8 mouse cellular contexts compared by ENCODE assay signal in the genomic region with DNA sequence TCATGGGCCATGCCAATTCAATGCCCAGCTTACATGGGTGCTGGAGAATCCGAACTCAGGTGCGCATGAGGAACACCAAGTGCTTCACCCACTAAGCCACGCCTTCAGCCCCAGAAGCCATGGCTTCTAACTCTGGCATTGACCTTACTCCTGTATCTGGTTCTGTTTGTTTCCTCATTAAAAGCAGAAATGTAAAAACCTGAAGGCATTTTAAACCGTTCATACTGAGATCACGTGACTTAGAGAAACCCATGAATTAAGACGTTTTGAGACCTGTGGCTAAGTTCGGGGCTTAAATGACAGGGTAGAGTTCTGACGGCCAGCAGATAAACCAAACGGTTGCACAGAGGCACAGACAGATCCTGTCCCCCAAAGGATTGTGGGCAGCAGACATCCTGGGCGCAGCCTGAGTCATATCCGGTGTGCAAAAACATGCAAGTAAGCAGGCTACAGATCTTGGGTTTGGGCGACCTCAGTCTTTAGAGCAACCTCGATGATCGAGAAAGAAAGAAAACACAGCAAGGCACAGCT. TPM values are rescaled to one million over a fixed set of nuclear protein-coding genes. Genes with fewer than 3 reads are reported as not detected.
DNase-seq lines count a peak whose midpoint lies in the region; ATAC-seq lines count a peak whose summit lies in the region.

No protein-coding gene starts in this region.

- no peaks in the 10 kb centered on the region for H3K27me3 ChIP-seq in embryonic facial prominence, embryonic 15.5 days
- H3K27me3 ChIP-seq in hindbrain, embryonic 14.5 days (ENCODE audit: control insufficient read depth, insufficient read depth, low read length) = no peaks in the 10 kb centered on the region
- H3K27me3 ChIP-seq in liver, embryonic 15.5 days = no peaks in the 10 kb centered on the region

- H3K9me3 ChIP-seq in embryonic facial prominence, embryonic 15.5 days (replicated peaks) = no peaks in the 10 kb centered on the region
- no peaks in the 10 kb centered on the region for H3K9me3 ChIP-seq in hindbrain, embryonic 14.5 days (ENCODE audit: control insufficient read depth, low read length)
- no peaks in the 10 kb centered on the region for H3K9me3 ChIP-seq in liver, embryonic 15.5 days (replicated peaks)

- 41% methylated on average over 14 of the region's 14 CpGs for WGBS in embryonic facial prominence, embryonic 15.5 days
- 75% methylated on average over 14 of the region's 14 CpGs for WGBS in hindbrain, embryonic 14.5 days
- 24% methylated on average over 14 of the region's 14 CpGs for WGBS in liver, embryonic 15.5 days (ENCODE audit: insufficient replicate concordance)

- no peaks in the 10 kb centered on the region for H3K36me3 ChIP-seq in embryonic facial prominence, embryonic 15.5 days
- H3K36me3 ChIP-seq in hindbrain, embryonic 14.5 days (replicated peaks; ENCODE audit: control insufficient read depth, insufficient read depth) = no peaks in the 10 kb centered on the region
- no peaks in the 10 kb centered on the region for H3K36me3 ChIP-seq in liver, embryonic 15.5 days (replicated peaks)

- no peak overlapping the region for H3K9ac ChIP-seq in embryonic facial prominence, embryonic 15.5 days
- H3K9ac ChIP-seq in hindbrain, embryonic 14.5 days = no peak overlapping the region; the same call in 1 of the 2 replicates
- no peak overlapping the region for H3K9ac ChIP-seq in liver, embryonic 15.5 days

- intact Hi-C loops in left cerebral cortex, postnatal 10 days (cut with DNase I) = loop anchor here (1.0 to 10.0 kb wide), 4 partner anchors 190 to 618 kb away; no protein-coding TSS in a partner anchor

- ATAC-seq in embryonic facial prominence, embryonic 15.5 days (ENCODE audit: insufficient number of reproducible peaks, low FRiP score, low TSS enrichment, low read depth) = peak; percentile 66
- ATAC-seq in hindbrain, embryonic 14.5 days (ENCODE audit: low FRiP score) = no peak
- peak; percentile 70 for ATAC-seq in liver, embryonic 15.5 days (ENCODE audit: insufficient read depth)
- ATAC-seq in neutrophil, adult 5-6 weeks (ENCODE audit: extremely low read depth, insufficient number of reproducible peaks, low FRiP score, poor library complexity, severe bottlenecking) = peak; percentile 76

- H3K4me1 ChIP-seq in embryonic facial prominence, embryonic 15.5 days = peaks cover 7% of the 10 kb centered on the region
- H3K4me1 ChIP-seq in hindbrain, embryonic 14.5 days (replicated peaks; ENCODE audit: control insufficient read depth, insufficient read depth, low read length) = no peaks in the 10 kb centered on the region
- H3K4me1 ChIP-seq in liver, embryonic 15.5 days (replicated peaks) = peaks cover 13% of the 10 kb centered on the region

- peak; percentile 77 for DNase-seq in 3134 (ENCODE audit: extremely low read depth, insufficient read length, low spot score)
- peak; percentile 91 for DNase-seq in CD4-positive, CD25-positive, alpha-beta regulatory T cell, adult 2 months (ENCODE audit: low read depth, low spot score)
- DNase-seq in hindbrain, embryonic 14.5 days (ENCODE audit: low spot score) = no peak
- no peak for DNase-seq in cerebellum, adult 18-20 months
- DNase-seq in left cerebral cortex, postnatal 10 days (ENCODE audit: extremely low spot score in 1 of 2, low spot score in 2 of 2) = no peak

- peak overlapping the region; percentile 49 for H3K4me2 ChIP-seq in embryonic facial prominence, embryonic 15.5 days (replicated peaks)
- H3K4me2 ChIP-seq in hindbrain, embryonic 14.5 days (replicated peaks) = peak overlapping the region; percentile 37
- peak overlapping the region; percentile 65 for H3K4me2 ChIP-seq in liver, embryonic 15.5 days

- peak overlapping the region; percentile 75 for H3K27ac ChIP-seq in embryonic facial prominence, embryonic 15.5 days (replicated peaks)
- no peak overlapping the region for H3K27ac ChIP-seq in hindbrain, embryonic 14.5 days
- H3K27ac ChIP-seq in liver, embryonic 15.5 days (replicated peaks) = 0 out of 2 replicates have a peak overlapping the region, but pooled peaks have one; percentile 33

- peak overlapping the region; percentile 32 for H3K4me3 ChIP-seq in embryonic facial prominence, embryonic 15.5 days (replicated peaks)
- H3K4me3 ChIP-seq in hindbrain, embryonic 14.5 days (replicated peaks; ENCODE audit: low read length) = no peak overlapping the region
- peak overlapping the region; percentile 34 for H3K4me3 ChIP-seq in liver, embryonic 15.5 days (replicated peaks)

RNA-seq across cellular contexts. Expression of gene 1700012B07Rik, which starts 32.2 kb away (rescaled TPM):
- not detected in 2 replicates for polyA plus RNA-seq in embryonic facial prominence, embryonic 15.5 days (2015; fragmentation: Nextera tagmentation; extraction: Ambion mirVana)
- not detected in 2 replicates for polyA plus RNA-seq in hindbrain, embryonic 14.5 days (2014; fragmentation: Nextera tagmentation; extraction: Ambion mirVana)
- polyA plus RNA-seq in liver, embryonic 15.5 days (2015; fragmentation: Nextera tagmentation; extraction: Ambion mirVana) = not detected in 2 replicates
- total RNA-seq in neutrophil, adult 5-6 weeks (2017) = 1.6 TPM in 1 of 2 replicates, not detected in the other
- total RNA-seq in left cerebral cortex, postnatal 10 days (2021) = not detected

Comparison
In these comparisons a context has a peak if more than half of its experiments do, and no peak if none do; other contexts are left out.
1. DNase-seq: peak in 3134 (single experiment) and CD4-positive, CD25-positive, alpha-beta regulatory T cell, adult 2 months (single experiment); none in hindbrain, embryonic 14.5 days (single experiment), cerebellum, adult 18-20 months (0 of 2) and left cerebral cortex, postnatal 10 days (0 of 2).
2. Peak in every context shown above with its lines, with median percentiles within 50 percentile points of each other: H3K4me2 ChIP-seq.